Mouse (Mus musculus): Measurements from ENCODE around the gene Slc25a27.

DNA sequence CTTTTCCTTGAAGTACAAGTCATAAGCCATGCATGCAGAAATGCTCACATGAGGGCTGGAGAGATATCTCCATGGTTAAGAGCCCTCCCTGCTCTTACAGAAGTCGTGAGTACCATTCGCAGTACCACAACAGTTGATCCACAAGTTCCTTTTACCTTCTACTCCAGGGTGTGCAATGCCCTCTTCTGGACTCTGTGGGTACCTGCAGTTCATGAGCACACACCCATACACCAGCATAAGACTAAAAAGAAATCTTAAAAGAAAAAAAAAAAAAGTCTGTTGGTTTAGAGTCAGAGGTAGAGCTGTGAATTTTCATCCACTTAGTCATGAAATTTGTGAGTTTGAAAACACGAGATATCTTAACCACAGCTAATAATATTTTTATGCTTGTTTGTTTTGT lies 39.7 kb upstream of the Slc25a27 start:
- no peak for TF ChIP-seq GATA1 (IDR thresholded peaks at IDR 0.05; ENCODE audit: borderline replicate concordance, low read length)
- no peak for TF ChIP-seq FLI1 (IDR thresholded peaks at IDR 0.05; ENCODE audit: low read length)
